ENCODE assay signal across 18 mouse cellular contexts in genomic region chr13:99448278-99448677, GRCm38 (mm10).
A peak's percentile ranks its signal among the peaks of the same experiment; 100 is the strongest.
DNase-seq lines count a peak whose midpoint lies in the region; ATAC-seq lines count a peak whose summit lies in the region.
"Had no signal": no experiment of that assay in that cellular context is flagged by ENCODE, and none has a peak within 500 bp of the region (broad histone marks: within the 10 kb centered on the region; RNA-seq: fewer than 3 reads in every experiment).

No protein-coding gene starts in this region.

- H3K27me3 ChIP-seq in hindbrain, embryonic 10.5 days (ENCODE audit: insufficient read depth, poor library complexity, severe bottlenecking): no peaks in the 10 kb centered on the region
- H3K27me3 ChIP-seq in hindbrain, embryonic 16.5 days (replicated peaks; ENCODE audit: control insufficient read depth, insufficient read depth, low read length): no peaks in the 10 kb centered on the region
- no peaks in the 10 kb centered on the region for H3K27me3 ChIP-seq in embryonic facial prominence, embryonic 10.5 days (replicated peaks; ENCODE audit: low read depth, poor library complexity, severe bottlenecking)
- H3K27me3 ChIP-seq in forebrain, embryonic 14.5 days (replicated peaks; ENCODE audit: control insufficient read depth, insufficient read depth, low read length): no peaks in the 10 kb centered on the region
- H3K27me3 ChIP-seq in midbrain, embryonic 14.5 days (ENCODE audit: control insufficient read depth, insufficient read depth, low read length): no peaks in the 10 kb centered on the region
- H3K27me3 ChIP-seq: heart, embryonic 13.5 days; kidney, embryonic 15.5 days had no signal

- no peak for ATAC-seq in hindbrain, embryonic 16.5 days
- ATAC-seq in forebrain, embryonic 14.5 days: no peak
- no peak for ATAC-seq in midbrain, embryonic 14.5 days (ENCODE audit: low FRiP score, low TSS enrichment)
- ATAC-seq: intestine, embryonic 16.5 days had no signal

- H3K4me2 ChIP-seq in hindbrain, embryonic 16.5 days (ENCODE audit: low read length): no peak overlapping the region
- peak overlapping the region; percentile 54; the same call in 1 of the 2 replicates for H3K4me2 ChIP-seq in forebrain, embryonic 14.5 days (ENCODE audit: low read length)
- no peak overlapping the region for H3K4me2 ChIP-seq in midbrain, embryonic 14.5 days (ENCODE audit: low read length)
- H3K4me2 ChIP-seq: heart, embryonic 13.5 days; kidney, embryonic 15.5 days; liver, embryonic 11.5 days had no signal

- H3K4me3 ChIP-seq in hindbrain, embryonic 10.5 days: no peak overlapping the region
- H3K4me3 ChIP-seq in hindbrain, embryonic 16.5 days (ENCODE audit: low read length): no peak overlapping the region
- no peak overlapping the region for H3K4me3 ChIP-seq in embryonic facial prominence, embryonic 10.5 days
- H3K4me3 ChIP-seq in forebrain, embryonic 14.5 days (ENCODE audit: low read depth, low read length): no peak overlapping the region
- no peak overlapping the region for H3K4me3 ChIP-seq in midbrain, embryonic 14.5 days (replicated peaks; ENCODE audit: low read depth, low read length)
- H3K4me3 ChIP-seq: heart, embryonic 13.5 days; kidney, embryonic 15.5 days; limb, embryonic 10.5 days had no signal

- H3K27ac ChIP-seq in hindbrain, embryonic 10.5 days: peak overlapping the region; percentile 93
- H3K27ac ChIP-seq in hindbrain, embryonic 16.5 days (ENCODE audit: low read depth, low read length): no peak overlapping the region
- peak overlapping the region; percentile 40 for H3K27ac ChIP-seq in embryonic facial prominence, embryonic 10.5 days (replicated peaks)
- peak overlapping the region; percentile 92 for H3K27ac ChIP-seq in forebrain, embryonic 14.5 days (ENCODE audit: low read depth, low read length)
- H3K27ac ChIP-seq in midbrain, embryonic 14.5 days (replicated peaks; ENCODE audit: low read depth, low read length): peak overlapping the region; percentile 72
- H3K27ac ChIP-seq: heart, embryonic 13.5 days; kidney, embryonic 15.5 days; limb, embryonic 10.5 days had no signal

- no peaks in the 10 kb centered on the region for H3K9me3 ChIP-seq in hindbrain, embryonic 10.5 days
- no peaks in the 10 kb centered on the region for H3K9me3 ChIP-seq in hindbrain, embryonic 16.5 days (ENCODE audit: control insufficient read depth, low read length)
- H3K9me3 ChIP-seq in embryonic facial prominence, embryonic 10.5 days: no peaks in the 10 kb centered on the region
- no peaks in the 10 kb centered on the region for H3K9me3 ChIP-seq in forebrain, embryonic 14.5 days (replicated peaks; ENCODE audit: control insufficient read depth, low read length)
- no peaks in the 10 kb centered on the region for H3K9me3 ChIP-seq in midbrain, embryonic 14.5 days (ENCODE audit: control insufficient read depth, low read length)
- H3K9me3 ChIP-seq: heart, embryonic 13.5 days; kidney, embryonic 15.5 days; limb, embryonic 10.5 days had no signal

- WGBS in hindbrain, embryonic 10.5 days: 32% methylated on average over 4 of the region's 4 CpGs
- WGBS in hindbrain, embryonic 16.5 days: 29% methylated on average over 4 of the region's 4 CpGs
- WGBS in embryonic facial prominence, embryonic 10.5 days: 44% methylated on average over 4 of the region's 4 CpGs
- 27% methylated on average over 4 of the region's 4 CpGs for WGBS in forebrain, embryonic 14.5 days
- WGBS in midbrain, embryonic 14.5 days: 21% methylated on average over 4 of the region's 4 CpGs

- H3K9ac ChIP-seq in hindbrain, embryonic 16.5 days (ENCODE audit: low read depth, low read length): no peak overlapping the region
- H3K9ac ChIP-seq in forebrain, embryonic 14.5 days (ENCODE audit: low read length): no peak overlapping the region
- H3K9ac ChIP-seq in midbrain, embryonic 14.5 days (replicated peaks; ENCODE audit: low read length): no peak overlapping the region
- H3K9ac ChIP-seq: heart, embryonic 13.5 days; kidney, embryonic 15.5 days had no signal

- peak; percentile 30 for DNase-seq in hindbrain, embryonic 10.5 days (ENCODE audit: low spot score)
- DNase-seq in embryonic facial prominence, embryonic 10.5 days (ENCODE audit: low spot score): no peak
- DNase-seq in forebrain, embryonic 14.5 days (ENCODE audit: low spot score): no peak
- DNase-seq in midbrain, embryonic 14.5 days: no peak
- no peak for DNase-seq in gastrocnemius, adult 18-20 months (ENCODE audit: low spot score)
- no peak for DNase-seq in cerebellum, adult 9-11 months
- DNase-seq in gastrocnemius, postnatal 10 days: no peak
- DNase-seq: adrenal gland, adult 2 months; cerebellum, adult 11-12 months; heart, postnatal 36 days; lung, adult 2 months; lung, postnatal 36 days had no signal

- H3K36me3 ChIP-seq in hindbrain, embryonic 10.5 days: peaks cover 38% of the 10 kb centered on the region
- no peaks in the 10 kb centered on the region for H3K36me3 ChIP-seq in hindbrain, embryonic 16.5 days (ENCODE audit: control insufficient read depth, insufficient read depth, low read length)
- H3K36me3 ChIP-seq in embryonic facial prominence, embryonic 10.5 days (replicated peaks): peaks cover 4% of the 10 kb centered on the region; the same call in 1 of the 2 replicates
- peaks cover 6% of the 10 kb centered on the region for H3K36me3 ChIP-seq in forebrain, embryonic 14.5 days (ENCODE audit: control insufficient read depth, insufficient read depth, low read length)
- H3K36me3 ChIP-seq in midbrain, embryonic 14.5 days (ENCODE audit: control insufficient read depth, insufficient read depth, low read length): peaks cover 8% of the 10 kb centered on the region; the same call in 1 of the 2 replicates
- H3K36me3 ChIP-seq: kidney, embryonic 15.5 days; limb, embryonic 10.5 days had no signal

- peaks cover 81% of the 10 kb centered on the region for H3K4me1 ChIP-seq in hindbrain, embryonic 10.5 days (replicated peaks)
- peaks cover 68% of the 10 kb centered on the region for H3K4me1 ChIP-seq in hindbrain, embryonic 16.5 days (ENCODE audit: control insufficient read depth, insufficient read depth, low read depth, low read length)
- peaks cover 56% of the 10 kb centered on the region for H3K4me1 ChIP-seq in embryonic facial prominence, embryonic 10.5 days
- peaks cover 66% of the 10 kb centered on the region for H3K4me1 ChIP-seq in forebrain, embryonic 14.5 days (ENCODE audit: control insufficient read depth, insufficient read depth, low read length)
- peaks cover 76% of the 10 kb centered on the region for H3K4me1 ChIP-seq in midbrain, embryonic 14.5 days (ENCODE audit: control insufficient read depth, insufficient read depth, low read length)
